Mouse (Mus musculus) myocyte (in vitro differentiated cells): ENCODE data around the gene Lmnb2. TPM values are rescaled to one million over a fixed set of nuclear protein-coding genes. Genes with fewer than 3 reads are reported as not detected.
A peak's percentile ranks its signal among the peaks of the same experiment; 100 is the strongest.

Experiments
- H3K27me3 ChIP-seq: one replicate; pipeline ENCODE4 v1.6.1; 2011; ENCODE audit not compliant: control insufficient read depth, insufficient read depth, insufficient read length
- H3K36me3 ChIP-seq: one replicate; pipeline ENCODE4 v1.6.1; 2011; ENCODE audit not compliant: control insufficient read depth, insufficient read depth
- H3K4me2 ChIP-seq: one replicate; pipeline ENCODE4 v1.6.1; 2011; ENCODE audit warnings: low read depth, control low read depth
- H3K4me3 ChIP-seq: one replicate; pipeline ENCODE4 v1.5.1; 2011; ENCODE audit warnings: mild to moderate bottlenecking, control low read depth, moderate library complexity
- H3K79me2 ChIP-seq: one replicate; pipeline ENCODE4 v1.6.1; 2011; ENCODE audit not compliant: control insufficient read depth, insufficient read depth
- H3ac ChIP-seq: one replicate; pipeline ENCODE4 v1.6.1; 2011; ENCODE audit not compliant: control insufficient read depth, insufficient read length
- CEBPB ChIP-seq: IDR thresholded peaks from 2 replicates; pipeline ENCODE4 v1.6.1; 2011; ENCODE audit warnings: mild to moderate bottlenecking, moderate library complexity; ENCODE audit not compliant: poor library complexity, insufficient read depth, severe bottlenecking
- E2F4 ChIP-seq: IDR thresholded peaks from one replicate; pipeline ENCODE4 v1.6.1; 2011; ENCODE audit warnings: mild to moderate bottlenecking, control low read depth, moderate library complexity; ENCODE audit not compliant: insufficient read depth
- MAX ChIP-seq: IDR thresholded peaks from one replicate; pipeline ENCODE4 v1.6.1; 2011; ENCODE audit warnings: low read depth, mild to moderate bottlenecking, control low read depth
- MYOD1 ChIP-seq, 3 experiments: IDR thresholded peaks; one replicate each; pipeline ENCODE4 v1.6.1; 2011; ENCODE audit warnings: control low read depth in 2 of 3, low read depth in 2 of 3, mild to moderate bottlenecking in 2 of 3, moderate library complexity in 1 of 3; ENCODE audit not compliant: insufficient read length in 2 of 3, control insufficient read depth in 1 of 3
- MYOG ChIP-seq, 3 experiments: IDR thresholded peaks; one replicate each; pipeline ENCODE4 v1.6.1; 2011; ENCODE audit warnings: control low read depth in 2 of 3, low read depth in 2 of 3, mild to moderate bottlenecking in 2 of 3; ENCODE audit not compliant: insufficient read length in 2 of 3, control insufficient read depth in 1 of 3, insufficient read depth in 1 of 3
- POLR2A ChIP-seq: IDR thresholded peaks from one replicate; pipeline ENCODE4 v1.6.1; 2011; ENCODE audit warnings: low read depth, mild to moderate bottlenecking, control low read depth, moderate library complexity; ENCODE audit not compliant: insufficient read length
- POLR2AphosphoS2 ChIP-seq: IDR thresholded peaks from one replicate; pipeline ENCODE4 v1.6.1; 2011; ENCODE audit warnings: low read depth, control low read depth; ENCODE audit not compliant: insufficient read length
- REST ChIP-seq: IDR thresholded peaks from one replicate; pipeline ENCODE4 v1.6.1; 2011; ENCODE audit warnings: mild to moderate bottlenecking, control low read depth, moderate library complexity; ENCODE audit not compliant: insufficient read depth, insufficient read length
- SRF ChIP-seq: IDR thresholded peaks from one replicate; pipeline ENCODE4 v1.6.1; 2011; ENCODE audit warnings: low read depth; ENCODE audit not compliant: control insufficient read depth, insufficient read length
- TCF12 ChIP-seq: IDR thresholded peaks from one replicate; pipeline ENCODE4 v1.6.1; 2011; ENCODE audit warnings: mild to moderate bottlenecking, control low read depth; ENCODE audit not compliant: poor library complexity, insufficient read depth, severe bottlenecking
- TCF3 ChIP-seq: IDR thresholded peaks from one replicate; pipeline ENCODE4 v1.6.1; 2011; ENCODE audit warnings: low read depth, control low read depth; ENCODE audit not compliant: insufficient read length
- USF1 ChIP-seq: IDR thresholded peaks from one replicate; pipeline ENCODE4 v1.6.1; 2011; ENCODE audit warnings: low read depth, mild to moderate bottlenecking, control low read depth, moderate library complexity
- polyA plus RNA-seq: library from polyadenylated mRNA; unstranded; fragments of >200 nt; fragmentation: generic; extraction: Trizol; gene quantifications from one replicate; pipeline ENCODE4 v1.2.1, GENCODE M21; 2012; ENCODE audit warnings: missing spikeins

Lmnb2 gene
- 65.2 TPM for polyA plus RNA-seq

- peaks cover 23% of the 10 kb centered on the region for H3K79me2 ChIP-seq
- TF ChIP-seq MAX = no peak
- TF ChIP-seq MYOG (IDR thresholded peaks at IDR 0.05; ENCODE audit: control insufficient read depth in 1 of 3, insufficient read depth in 1 of 3, insufficient read length in 2 of 3, low read depth in 2 of 3) = peak in 1 of 3 experiments; percentile 3
- peak; percentile 85 for TF ChIP-seq E2F4
- TF ChIP-seq TCF3 = no peak
- no peak for TF ChIP-seq CEBPB
- TF ChIP-seq POLR2AphosphoS2 = peak; percentile 47
- TF ChIP-seq SRF = no peak
- TF ChIP-seq MYOD1 (IDR thresholded peaks at IDR 0.05; ENCODE audit: control insufficient read depth in 1 of 3, insufficient read length in 2 of 3, low read depth in 2 of 3) = peak in 1 of 3 experiments; percentile 11
- peak; percentile 72 for TF ChIP-seq POLR2A
- TF ChIP-seq REST = no peak
- TF ChIP-seq USF1 = no peak
- TF ChIP-seq TCF12 = no peak
- H3K36me3 ChIP-seq = no peaks in the 10 kb centered on the region
Observed at GRCm38 (mm10) chr10:80917779-80918434, at the start of gene Lmnb2. Lmnb2 (minus strand) TSS chr10:80918245.

GRCm38 (mm10) chr10:80967101-80967656, 49.1 kb upstream of the Lmnb2 start:
- no peaks in the 10 kb centered on the region for H3K36me3 ChIP-seq
- no peaks in the 10 kb centered on the region for H3K79me2 ChIP-seq
- no peak overlapping the region for H3K4me2 ChIP-seq
- H3ac ChIP-seq = no peak overlapping the region
- no peak for TF ChIP-seq TCF12
- no peak for TF ChIP-seq CEBPB
- TF ChIP-seq MYOD1 (IDR thresholded peaks at IDR 0.05; ENCODE audit: control insufficient read depth in 1 of 3, insufficient read length in 2 of 3, low read depth in 2 of 3) = peak in 1 of 3 experiments; percentile 19
- H3K27me3 ChIP-seq = no peaks in the 10 kb centered on the region
- no peak overlapping the region for H3K4me3 ChIP-seq

More at GRCm38 (mm10) chr10:80917779-80918434, at the start of gene Lmnb2:
- H3ac ChIP-seq = peak within 1 kb of the TSS; percentile 66
- H3K4me2 ChIP-seq = peak within 1 kb of the TSS; percentile 94
- peak within 1 kb of the TSS; percentile 92 for H3K4me3 ChIP-seq
- no peaks in the 10 kb centered on the region for H3K27me3 ChIP-seq

GRCm38 (mm10) chr10:80966296-80966695, 48.3 kb upstream of the Lmnb2 start:
- no peak overlapping the region for H3K4me2 ChIP-seq
- H3K36me3 ChIP-seq = no peaks in the 10 kb centered on the region
- no peak for TF ChIP-seq E2F4
- TF ChIP-seq REST = no peak
- TF ChIP-seq MYOG (IDR thresholded peaks at IDR 0.05; ENCODE audit: control insufficient read depth in 1 of 3, insufficient read depth in 1 of 3, insufficient read length in 2 of 3, low read depth in 2 of 3) = no peak
- TF ChIP-seq TCF12 = no peak
- TF ChIP-seq MAX = no peak
- TF ChIP-seq TCF3 = no peak
- no peak for TF ChIP-seq POLR2AphosphoS2
- no peak for TF ChIP-seq POLR2A
- TF ChIP-seq MYOD1 (IDR thresholded peaks at IDR 0.05; ENCODE audit: control insufficient read depth in 1 of 3, insufficient read length in 2 of 3, low read depth in 2 of 3) = no peak
- TF ChIP-seq USF1 = no peak
- TF ChIP-seq CEBPB = no peak
- no peak overlapping the region for H3K4me3 ChIP-seq
- H3ac ChIP-seq = no peak overlapping the region
- no peaks in the 10 kb centered on the region for H3K27me3 ChIP-seq
- no peaks in the 10 kb centered on the region for H3K79me2 ChIP-seq

- H3K79me2 ChIP-seq = no peaks in the 10 kb centered on the region
- no peak overlapping the region for H3K4me3 ChIP-seq
- H3ac ChIP-seq = no peak overlapping the region
- H3K27me3 ChIP-seq = no peaks in the 10 kb centered on the region
- TF ChIP-seq E2F4 (no peak), SRF (no peak), MYOG (IDR thresholded peaks at IDR 0.05; ENCODE audit: control insufficient read depth in 1 of 3, insufficient read depth in 1 of 3, insufficient read length in 2 of 3, low read depth in 2 of 3) (no peak), USF1 (no peak), REST (no peak), MAX (no peak), POLR2A (no peak), POLR2AphosphoS2 (no peak), TCF12 (no peak)
- H3K36me3 ChIP-seq = no peaks in the 10 kb centered on the region
- H3K4me2 ChIP-seq = no peak overlapping the region
Observed at GRCm38 (mm10) chr10:80963031-80963975, 45.3 kb upstream of the Lmnb2 start.
